ENCODE assay signal across 8 mouse cellular contexts in genomic region chr3:130946576-130947276, GRCm38 (mm10).
DNase-seq lines count a peak whose midpoint lies in the region; ATAC-seq and TF ChIP-seq lines count a peak whose summit lies in the region.

No protein-coding gene starts in this region.

- H3K4me2 ChIP-seq in liver, embryonic 16.5 days (ENCODE audit: low read depth, low read length) = peak overlapping the region; percentile 39; the same call in 1 of the 2 replicates

- no peak for TF ChIP-seq POLR2A in spleen, adult 2 months (IDR thresholded peaks at IDR 0.05; ENCODE audit: low read depth, low read length)

- no peaks in the 10 kb centered on the region for H3K36me3 ChIP-seq in spleen, adult 2 months (ENCODE audit: control insufficient read depth, insufficient read depth, low read length)
- H3K36me3 ChIP-seq in liver, embryonic 16.5 days (ENCODE audit: control insufficient read depth, insufficient read depth) = no peaks in the 10 kb centered on the region

- no peak for DNase-seq in frontal cortex, postnatal 36 days (ENCODE audit: low spot score in 2 of 2)
- DNase-seq in spleen, adult 2 months (ENCODE audit: low read depth in 1 of 2, low spot score in 2 of 2) = no peak
- no peak for DNase-seq in spleen, adult 12 weeks (ENCODE audit: low spot score)
- DNase-seq in testis, postnatal 14 days (ENCODE audit: low spot score) = no peak
- no peak for DNase-seq in layer of hippocampus, adult 8-10 months (ENCODE audit: low spot score in 2 of 2)

- 0 out of 2 replicates have a peak, but pooled peaks have one; percentile 2 for ATAC-seq in frontal cortex, adult (ENCODE audit: low TSS enrichment)
- no peak for ATAC-seq in liver, embryonic 16.5 days (ENCODE audit: low read depth)
- ATAC-seq in erythroblast, adult 5-6 weeks (replicated peaks; ENCODE audit: low FRiP score, poor library complexity, severe bottlenecking) = no peak

- H3K27ac ChIP-seq in spleen, adult 2 months (ENCODE audit: insufficient read depth, low read length) = peak overlapping the region; percentile 84
- H3K27ac ChIP-seq in liver, embryonic 16.5 days (ENCODE audit: low read length) = no peak overlapping the region

- H3K9me3 ChIP-seq in liver, embryonic 16.5 days (replicated peaks; ENCODE audit: control insufficient read depth, low read length) = no peaks in the 10 kb centered on the region

- no peak overlapping the region for H3K9ac ChIP-seq in liver, embryonic 16.5 days (ENCODE audit: low read depth, low read length)

- 70% methylated on average over 14 of the region's 14 CpGs for WGBS in spleen, adult 2 months
- 64% methylated on average over 14 of the region's 14 CpGs for WGBS in liver, embryonic 16.5 days (ENCODE audit: insufficient replicate concordance)

- peaks cover 8% of the 10 kb centered on the region for H3K4me1 ChIP-seq in spleen, adult 2 months (ENCODE audit: control insufficient read depth, insufficient read depth, insufficient read length)
- H3K4me1 ChIP-seq in liver, embryonic 16.5 days (ENCODE audit: control insufficient read depth, low read depth, low read length) = no peaks in the 10 kb centered on the region

- H3K27me3 ChIP-seq in spleen, adult 2 months (ENCODE audit: control insufficient read depth, insufficient read depth, low read length) = no peaks in the 10 kb centered on the region; the same call in 1 of the 2 replicates
- H3K27me3 ChIP-seq in liver, embryonic 16.5 days (ENCODE audit: control insufficient read depth, insufficient read depth, low read depth, low read length) = no peaks in the 10 kb centered on the region; the same call in none of the 2 replicates

- no peak overlapping the region for H3K4me3 ChIP-seq in spleen, adult 2 months (ENCODE audit: extremely low read depth, insufficient read depth, insufficient read length)
- H3K4me3 ChIP-seq in liver, embryonic 16.5 days (ENCODE audit: low read depth, low read length) = no peak overlapping the region

- no peak for TF ChIP-seq CTCF in spleen, adult 2 months (IDR thresholded peaks at IDR 0.05; ENCODE audit: extremely low read depth, insufficient read depth, insufficient read length, insufficient replicate concordance)
